Mouse (Mus musculus) spleen, postnatal 10 days (tissue): Measurements from ENCODE around the gene Hbs1l.
"Not testable (repeated sequence)": the region's sequence is repeated elsewhere in the genome, so short reads cannot be mapped to it uniquely, and the experiment has no call there.

Source experiments
- DNase-seq, 2 experiments: peaks; one replicate each; pipeline ENCODE4 v3.0.0; 2021 to 2022; ENCODE audit warnings: low spot score in 2 of 2

Hbs1l gene

GRCm38 (mm10) chr10:21359086-21359485, 63.3 kb downstream of the Hbs1l start:
- DNase-seq, result no peak

- no peak for DNase-seq
Observed at GRCm38 (mm10) chr10:21361871-21362270, 66.1 kb downstream of the Hbs1l start.

DNA sequence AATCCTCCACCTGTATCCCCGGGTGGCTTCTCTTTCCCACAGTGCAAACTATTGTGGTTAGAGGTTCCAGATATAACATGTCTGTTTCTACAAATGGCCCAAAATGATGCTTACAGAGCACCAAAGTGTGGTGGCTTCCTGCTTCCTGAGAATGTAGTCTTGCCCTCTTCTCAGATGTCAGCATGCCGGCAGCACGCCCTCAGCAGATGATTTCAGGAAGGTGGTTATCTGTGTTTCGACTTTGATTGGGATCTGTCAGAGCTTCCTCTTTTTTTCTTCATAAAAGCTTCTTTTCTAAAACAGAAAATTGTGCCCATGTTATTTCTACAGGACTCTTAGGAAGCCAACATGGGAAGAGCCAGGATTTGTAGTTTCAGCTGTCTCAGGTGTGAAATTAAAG, 67.5 kb downstream of the Hbs1l start:
- no peak for DNase-seq

DNA sequence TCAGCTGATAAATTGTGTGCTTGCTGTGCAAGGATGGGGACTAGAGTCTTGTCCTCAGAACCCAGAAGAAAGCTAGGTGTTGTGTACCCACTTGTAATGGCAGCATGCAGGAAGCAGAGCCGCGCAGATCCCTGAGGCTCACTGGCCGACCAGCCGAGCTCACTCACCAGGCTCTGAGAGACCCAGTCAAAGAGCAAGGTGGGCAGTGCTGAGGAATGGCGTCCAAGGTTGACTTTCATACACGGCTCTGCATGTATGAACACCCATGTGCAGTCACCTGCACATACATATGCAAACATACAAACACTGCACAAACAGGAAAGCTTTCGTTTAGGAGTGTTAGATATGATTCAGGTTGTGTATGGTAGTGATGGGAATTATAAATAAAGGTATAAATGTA, 69.2 kb downstream of the Hbs1l start:
- DNase-seq, result no peak

GRCm38 (mm10) chr10:21365897-21366296, 70.1 kb downstream of the Hbs1l start:
- DNase-seq, result no peak

DNA sequence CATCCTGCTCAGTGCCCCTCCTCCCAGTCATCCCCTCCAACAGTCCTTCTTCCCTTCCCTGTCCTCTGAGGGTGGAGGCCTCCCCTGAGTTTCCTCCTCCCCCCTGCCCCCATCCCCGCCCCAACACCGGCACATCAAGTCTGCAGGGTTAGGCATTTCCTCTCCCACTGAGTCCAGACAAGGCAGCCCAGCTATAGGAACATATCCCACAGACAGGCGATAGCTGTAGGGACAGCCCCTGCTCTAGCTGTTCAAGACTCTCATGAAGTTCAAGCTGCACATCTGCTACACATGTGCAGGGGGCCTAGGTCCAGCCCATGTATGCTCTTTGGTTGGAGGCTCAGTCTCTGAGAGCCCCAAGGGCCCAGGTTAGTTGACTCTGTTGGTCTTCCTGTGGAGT, 70.7 kb downstream of the Hbs1l start:
- no peak for DNase-seq

DNA sequence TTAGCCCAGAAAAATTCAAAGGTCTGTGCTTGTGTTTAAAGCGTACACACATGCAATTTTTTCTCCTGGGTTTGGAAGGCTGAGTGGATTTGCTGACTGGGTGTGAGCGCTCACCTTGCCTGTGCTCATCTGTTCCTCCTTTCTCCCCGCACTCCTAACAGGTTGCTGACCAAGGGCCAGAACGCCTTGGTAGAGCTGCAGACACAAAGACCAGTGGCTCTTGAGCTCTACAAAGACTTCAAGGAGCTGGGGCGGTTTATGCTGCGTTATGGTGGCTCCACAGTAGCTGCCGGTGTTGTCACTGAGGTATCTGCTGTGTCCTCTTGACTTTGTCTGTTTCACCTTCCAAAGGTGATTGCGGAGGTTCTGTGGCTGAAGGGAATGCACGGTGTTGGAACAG, 71.7 kb downstream of the Hbs1l start:
- no peak for DNase-seq

DNA sequence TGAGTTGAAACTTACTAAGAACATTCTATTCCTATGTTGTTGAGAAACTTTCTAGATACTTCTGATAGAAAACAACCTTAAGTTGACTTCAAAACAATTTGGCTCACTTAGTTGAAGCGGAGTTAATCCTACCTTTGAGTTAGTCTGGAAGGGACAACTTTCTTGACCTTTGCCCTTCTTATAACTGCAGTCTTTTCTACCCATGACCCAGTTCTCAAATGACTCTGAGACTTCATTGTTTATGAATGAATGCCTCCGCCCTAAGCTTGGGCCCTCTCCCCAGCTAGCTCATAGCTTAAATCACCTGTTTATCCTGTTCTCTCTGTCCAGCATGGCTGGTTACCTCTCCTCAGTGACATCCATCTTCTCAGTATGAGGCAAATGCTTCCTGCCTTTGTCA, 73.8 kb downstream of the Hbs1l start:
- DNase-seq, result no peak

- no peak for DNase-seq
Observed at GRCm38 (mm10) chr10:21372271-21372670, 76.5 kb downstream of the Hbs1l start.

DNA sequence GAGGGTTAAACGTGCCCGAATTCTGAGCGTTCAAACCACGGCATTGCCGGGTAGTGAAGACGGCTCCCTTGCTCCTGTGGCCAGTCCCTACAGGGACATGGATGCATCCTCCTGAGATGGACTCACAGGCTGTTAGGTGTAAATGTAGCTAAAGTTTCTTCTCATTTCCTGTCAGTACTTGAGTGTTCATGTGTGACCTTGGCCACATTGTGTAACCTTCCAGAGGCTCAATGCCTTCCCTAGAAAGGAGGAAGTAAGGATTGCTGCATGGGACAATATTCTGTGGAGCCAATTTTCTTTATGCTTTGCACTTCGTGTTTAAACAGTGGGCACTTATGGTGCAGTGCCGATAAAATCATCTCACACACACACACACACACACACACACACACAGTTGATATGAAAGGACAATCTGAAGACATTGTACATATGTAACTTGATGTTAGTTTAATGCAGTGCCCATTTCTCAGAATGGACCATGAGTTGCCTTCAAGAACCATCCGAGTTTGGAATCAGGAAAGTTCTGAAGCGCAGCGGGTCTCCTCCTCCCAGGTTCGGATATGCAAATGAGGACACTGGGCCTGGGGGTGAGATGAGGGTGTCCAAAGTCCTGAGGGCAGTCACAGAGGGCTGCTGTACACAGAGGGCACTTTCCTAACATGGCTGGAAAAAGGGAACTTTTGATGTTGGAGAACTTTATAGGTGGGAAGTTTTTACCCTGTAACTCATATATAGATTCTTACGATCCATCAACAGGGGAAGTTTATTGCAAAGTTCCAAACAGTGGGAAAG, 81.1 kb downstream of the Hbs1l start, which contains the start of gene Aldh8a1:
Gene Aldh8a1 (plus strand): TSS at position 610 of the 792 bp plus-strand sequence.
- DNase-seq, result no peak

DNA sequence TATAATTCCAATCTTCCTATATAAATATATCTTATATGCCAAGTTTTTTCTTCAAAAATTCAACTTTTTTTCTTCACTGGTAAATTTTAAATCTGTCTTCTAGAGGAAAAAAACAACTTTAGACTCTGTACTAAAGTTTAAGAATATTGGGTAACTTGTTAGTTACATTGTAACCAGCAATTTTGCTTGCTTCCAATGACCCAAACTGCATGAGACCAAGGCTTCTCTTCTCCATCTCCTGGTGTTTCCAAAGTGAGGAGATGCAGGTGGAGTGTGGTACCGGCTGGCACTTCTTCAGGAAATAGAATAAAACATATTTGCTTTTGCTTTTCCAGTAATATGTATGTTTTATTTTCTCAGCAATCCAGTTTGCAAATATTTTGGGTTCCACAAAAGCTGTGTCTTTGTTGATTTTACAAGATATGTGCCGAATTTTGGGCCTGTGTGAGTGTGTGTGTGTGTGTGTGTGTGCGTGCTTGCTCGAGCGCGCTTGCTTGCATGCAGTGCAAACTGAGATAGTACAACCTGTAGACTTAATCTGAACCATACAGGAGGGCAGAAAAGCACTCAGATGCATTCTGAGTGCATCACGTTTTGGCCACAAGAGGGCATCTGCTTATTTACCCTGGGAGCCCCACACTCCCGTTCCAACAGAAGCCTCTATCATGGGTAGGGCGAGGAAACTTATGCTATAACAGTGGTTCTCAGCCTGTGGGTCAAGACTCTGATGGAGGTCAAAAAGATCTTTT, 82.6 kb downstream of the Hbs1l start:
- DNase-seq, result peak; percentile 29 to 60

DNA sequence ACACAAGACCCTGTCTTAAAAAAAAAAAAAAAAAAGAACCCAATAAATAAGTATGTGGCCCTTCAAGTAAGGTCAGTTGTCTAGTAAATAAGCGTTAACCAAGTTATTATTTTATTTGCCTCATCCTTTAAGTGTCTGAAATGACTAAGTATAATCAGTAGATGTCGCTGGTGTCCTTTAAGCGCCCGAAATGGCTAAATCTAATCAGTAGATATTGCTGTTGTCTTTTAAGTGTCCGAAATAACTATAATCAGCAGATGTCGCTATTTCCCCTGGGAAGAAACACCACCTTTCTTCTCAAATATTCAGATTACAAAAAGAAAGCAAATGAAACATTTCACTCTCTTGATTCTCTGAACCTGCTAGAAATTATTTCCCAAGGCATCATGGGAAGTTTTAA, 87.1 kb downstream of the Hbs1l start:
- DNase-seq, result peak in 1 of 2 experiments; percentile 46

- DNase-seq, result no peak
Observed at GRCm38 (mm10) chr10:21385111-21385663, 89.4 kb downstream of the Hbs1l start.

DNA sequence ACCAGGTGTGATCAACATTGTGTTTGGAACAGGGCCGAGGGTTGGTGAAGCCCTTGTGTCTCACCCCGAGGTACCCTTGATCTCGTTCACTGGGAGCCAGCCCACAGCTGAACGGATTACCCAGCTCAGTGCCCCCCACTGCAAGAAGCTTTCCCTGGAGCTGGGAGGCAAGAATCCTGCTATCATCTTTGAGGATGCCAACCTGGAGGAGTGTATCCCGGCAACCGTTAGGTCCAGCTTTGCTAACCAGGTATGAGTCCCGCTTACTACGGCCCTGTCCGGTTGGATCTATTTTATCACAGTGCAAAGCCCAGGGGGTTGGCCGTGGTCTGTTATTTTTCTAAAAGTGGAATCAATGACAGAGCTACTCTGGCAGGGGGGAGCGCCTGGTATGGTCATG, 93.3 kb downstream of the Hbs1l start:
- DNase-seq, result no peak

GRCm38 (mm10) chr10:21390440-21390839, 94.7 kb downstream of the Hbs1l start:
- no peak for DNase-seq

GRCm38 (mm10) chr10:21391286-21391685, 95.5 kb downstream of the Hbs1l start:
- DNase-seq, result no peak

GRCm38 (mm10) chr10:21393390-21393789, 97.6 kb downstream of the Hbs1l start:
- DNase-seq, result peak; percentile 20 to 33

GRCm38 (mm10) chr10:21395426-21396139, 99.8 kb downstream of the Hbs1l start:
- DNase-seq, result no peak

DNA sequence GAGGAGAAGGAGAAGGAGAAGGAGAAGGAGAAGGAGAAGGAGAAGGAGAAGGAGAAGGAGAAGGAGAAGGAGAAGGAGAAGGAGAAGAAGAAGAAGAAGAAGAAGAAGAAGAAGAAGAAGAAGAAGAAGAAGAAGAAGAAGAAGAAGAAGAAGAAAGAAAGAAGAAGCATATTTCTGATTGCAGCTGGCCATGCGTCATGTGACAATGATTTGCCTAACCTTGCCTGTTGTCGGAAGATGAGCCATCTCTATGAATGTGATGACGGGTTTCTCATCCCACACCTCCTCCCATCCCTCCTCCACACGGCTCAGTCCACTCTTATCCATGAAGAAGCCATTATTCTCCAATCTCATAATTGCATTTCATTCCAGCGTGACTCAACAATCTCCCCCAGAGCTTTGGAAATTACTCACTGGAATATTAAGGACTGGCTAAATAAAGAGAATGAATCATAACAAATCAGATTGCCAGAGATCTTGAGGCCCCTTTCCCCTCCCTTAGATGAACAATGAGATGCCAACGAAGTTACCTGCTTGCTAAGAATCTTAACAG, 103.2 kb downstream of the Hbs1l start:
- DNase-seq, result not testable (repeated sequence)

DNA sequence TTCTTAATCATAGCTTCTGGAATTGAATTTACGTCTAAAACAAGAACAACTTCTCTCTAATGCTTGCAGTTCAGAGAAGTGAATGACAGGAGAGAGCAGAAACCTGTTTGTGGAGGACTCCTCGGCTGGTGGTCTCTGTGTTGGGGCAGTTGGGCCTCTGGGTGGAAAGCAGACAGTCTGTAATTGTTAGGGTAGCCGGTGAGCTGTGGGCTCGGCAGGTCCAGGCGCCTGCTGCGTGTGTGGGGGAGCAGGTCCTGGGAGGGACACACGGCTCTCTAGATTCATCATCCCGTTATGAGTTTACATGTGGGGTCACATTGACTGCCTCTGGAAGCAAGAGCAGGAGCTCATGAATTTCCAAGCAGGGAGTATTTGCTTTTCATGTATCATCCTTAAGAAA, 103.8 kb downstream of the Hbs1l start:
- DNase-seq, result no peak

DNA sequence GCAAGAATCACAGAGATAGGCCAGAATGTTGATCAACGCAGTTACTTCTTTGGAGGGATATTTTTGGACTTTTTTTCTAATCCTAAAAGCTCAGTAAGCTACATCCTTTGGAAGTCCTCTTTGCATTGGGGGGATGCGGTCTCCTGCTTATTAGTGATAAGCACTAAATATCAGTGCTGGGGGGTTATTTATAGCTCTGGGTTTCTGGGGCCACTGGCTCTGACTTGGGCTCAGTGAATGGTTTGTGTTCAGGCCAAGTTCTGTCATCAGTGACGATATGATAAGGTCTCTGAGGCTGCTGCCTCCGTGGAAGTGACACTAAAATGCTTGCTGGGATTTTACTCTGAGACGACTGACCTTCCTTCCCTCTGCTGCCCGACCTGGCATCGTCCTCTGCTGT, 104.3 kb downstream of the Hbs1l start:
- DNase-seq, result no peak

- no peak for DNase-seq
Observed at GRCm38 (mm10) chr10:21400453-21400852, 104.7 kb downstream of the Hbs1l start.
